Mouse (Mus musculus) heart, postnatal 36 days (tissue): ENCODE data around the gene Gm45233. TPM values are rescaled to one million over a fixed set of nuclear protein-coding genes. Genes with fewer than 3 reads are reported as not detected.
"Not testable (repeated sequence)": the region's sequence is repeated elsewhere in the genome, so short reads cannot be mapped to it uniquely, and the experiment has no call there.

Experiments used
- DNase-seq, 2 experiments: peaks; one replicate each; pipeline ENCODE4 v3.0.0; 2021 to 2022
- intact Hi-C: fragments of 180-260 bp; cut with DNase I; formaldehyde crosslinking; loops from one replicate; pipeline ENCODE4 v1.15.1; 2025
- total RNA-seq, 2 experiments: library from RNA; stranded (reverse); gene quantifications; 2 replicates each; pipeline ENCODE4 v1.2.3; 2021

Gene Gm45233
- total RNA-seq, result under 1 TPM in 1 of 2 experiments, not detected in 1; 0.70 TPM

DNA sequence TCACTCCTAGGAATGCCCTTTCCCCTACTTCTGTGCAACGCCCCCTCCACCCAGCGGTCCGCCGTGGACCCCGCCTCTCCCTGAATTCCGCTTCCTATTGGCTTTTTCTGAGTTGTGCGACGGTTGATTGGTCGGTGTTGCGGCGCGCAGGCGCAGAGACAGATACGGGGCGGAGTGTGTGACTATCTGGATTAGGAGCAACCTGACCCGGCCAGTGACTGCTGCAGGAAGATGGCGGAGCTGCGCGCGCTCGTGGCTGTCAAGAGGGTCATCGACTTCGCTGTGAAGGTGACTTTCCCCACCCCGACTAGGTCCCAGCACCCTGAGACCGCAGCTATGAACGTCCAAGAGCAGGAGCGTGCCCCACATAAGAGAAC, at the start of gene Gm45233, which contains the start of gene Etfb:
Gene Gm45233 (plus strand): TSS at position 212 of the 377 bp plus-strand sequence.
Gene Etfb (plus strand): TSS at position 167 of the 377 bp plus-strand sequence.
- DNase-seq, result peak; percentile 90 to 92
- intact Hi-C loops, result loop anchor here (5.0 kb wide), 2 partner anchors 137 to 803 kb away; partner anchors contain the start of genes 1700028J19Rik and 2410002F23Rik

DNA sequence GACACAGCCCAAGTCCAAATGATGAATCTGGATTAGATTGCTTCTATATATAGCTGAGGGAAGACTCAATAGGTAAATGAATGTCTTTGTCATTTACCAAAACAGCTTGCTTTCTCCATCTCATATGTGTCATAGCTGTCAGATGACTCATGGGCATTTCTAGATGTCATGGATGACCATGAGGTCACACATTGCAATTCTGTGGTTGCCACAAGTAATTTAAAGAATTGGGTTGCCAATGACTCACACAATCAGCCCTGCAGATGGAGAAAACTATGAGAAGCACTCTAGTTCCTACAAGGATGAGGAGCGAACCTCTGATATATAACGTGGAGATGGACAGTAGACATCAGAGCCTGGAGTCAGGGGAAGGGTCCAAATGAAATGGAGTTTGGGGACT, 44.4 kb upstream of the Gm45233 start:
- intact Hi-C loops, result no loop called here

DNA sequence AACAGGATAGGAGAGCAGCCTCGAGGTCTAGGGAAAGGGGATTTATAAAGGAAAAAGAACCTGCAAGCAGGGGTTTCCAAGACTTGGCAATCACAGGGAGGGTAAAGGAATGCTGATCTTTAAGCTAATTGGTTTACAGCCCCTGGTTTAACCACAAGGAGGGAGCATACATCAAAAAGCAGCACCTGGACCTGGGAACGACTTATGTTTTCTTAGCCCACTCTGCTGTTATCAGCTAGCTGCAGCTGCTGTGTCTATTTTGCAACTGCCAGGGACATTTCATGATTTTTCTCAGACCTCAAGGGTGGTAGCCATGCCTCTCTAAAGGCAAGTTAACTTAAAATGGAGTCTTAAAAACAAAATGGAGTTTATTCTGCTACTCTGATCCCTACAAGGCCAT, 41.2 kb upstream of the Gm45233 start:
- intact Hi-C loops, result no loop called here
- no peak for DNase-seq

More for the DNA sequence above, 44.4 kb upstream of the Gm45233 start:
- DNase-seq, result no peak

DNA sequence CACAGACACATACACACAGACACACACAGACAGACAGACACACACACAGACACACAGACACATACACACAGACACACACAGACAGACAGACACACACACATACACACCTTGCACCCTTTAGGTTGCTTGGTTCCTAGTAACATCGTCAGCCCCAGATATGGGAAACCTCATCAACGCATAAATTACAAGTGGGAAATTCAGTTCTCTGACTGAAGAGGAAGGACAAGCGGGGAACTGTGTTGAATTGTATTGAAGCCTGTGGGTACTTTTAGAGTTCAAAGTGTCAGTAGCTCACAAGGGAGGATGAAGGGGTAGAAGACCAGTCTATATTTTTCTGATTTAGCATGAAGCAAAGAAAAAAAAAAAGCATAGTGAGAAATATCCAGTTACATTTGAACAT, 36.4 kb upstream of the Gm45233 start:
- intact Hi-C loops, result no loop called here
- no peak for DNase-seq

DNA sequence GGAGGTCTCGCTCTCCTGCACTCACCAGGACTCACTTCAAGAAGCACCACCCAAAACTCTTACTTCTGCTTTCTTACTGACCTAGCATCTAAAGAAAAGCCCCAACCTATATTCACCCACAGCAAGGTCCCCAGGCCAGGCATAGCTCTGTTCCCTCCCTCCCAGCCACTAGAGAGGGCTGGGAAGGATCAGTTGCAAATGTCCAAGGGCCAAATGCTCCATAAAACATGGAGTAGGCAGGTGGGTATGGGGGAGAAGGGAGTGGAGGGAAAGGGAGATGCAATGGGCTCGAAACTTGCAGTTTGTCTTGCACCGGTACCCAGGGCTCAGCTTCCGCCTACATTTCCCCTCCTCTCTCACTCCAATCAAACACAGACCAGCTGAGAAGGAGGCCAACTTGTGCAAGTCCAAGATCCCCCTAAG, 35.8 kb upstream of the Gm45233 start, which contains the start of gene Siglecg:
Gene Siglecg (plus strand): TSS at position 74 of the 423 bp plus-strand sequence.
- intact Hi-C loops, result no loop called here
- no peak for DNase-seq

DNA sequence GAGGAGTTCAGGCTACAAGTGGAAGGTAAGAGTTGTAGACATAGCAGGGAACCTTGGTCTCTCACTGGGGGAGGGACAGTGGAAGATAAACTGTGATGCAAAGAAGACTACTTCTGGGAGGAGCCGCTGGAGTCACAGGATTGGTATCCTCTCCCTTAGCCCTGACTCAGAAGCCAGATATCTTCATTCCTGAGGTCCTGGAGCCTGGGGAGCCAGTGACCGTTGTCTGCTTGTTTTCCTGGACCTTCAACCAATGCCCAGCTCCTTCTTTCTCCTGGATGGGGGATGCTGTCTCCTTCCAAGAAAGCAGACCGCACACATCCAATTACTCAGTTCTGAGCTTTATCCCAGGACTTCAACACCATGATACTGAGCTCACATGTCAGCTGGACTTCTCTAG, 34.8 kb upstream of the Gm45233 start:
- no peak for DNase-seq

DNA sequence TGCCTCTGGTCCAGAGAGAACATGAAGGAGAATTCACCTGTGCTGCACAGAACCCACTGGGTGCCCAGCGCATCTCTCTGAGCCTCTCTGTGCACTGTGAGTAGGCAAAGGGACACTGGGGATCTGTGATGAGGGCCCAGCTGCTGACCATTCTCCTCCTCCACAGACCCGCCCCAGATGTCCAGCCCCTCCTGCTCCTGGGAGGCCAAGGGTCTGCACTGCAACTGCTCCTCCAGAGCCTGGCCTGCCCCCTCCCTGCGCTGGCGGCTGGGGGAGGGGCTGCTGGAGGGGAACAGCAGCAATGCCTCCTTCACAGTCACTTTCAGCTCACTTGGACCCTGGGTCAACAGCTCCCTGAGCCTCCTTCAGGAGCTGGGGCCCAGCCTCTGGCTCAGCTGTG, 32.2 kb upstream of the Gm45233 start:
- intact Hi-C loops, result not testable (repeated sequence)

More for the DNA sequence above, 34.8 kb upstream of the Gm45233 start:
- intact Hi-C loops, result no loop called here

DNA sequence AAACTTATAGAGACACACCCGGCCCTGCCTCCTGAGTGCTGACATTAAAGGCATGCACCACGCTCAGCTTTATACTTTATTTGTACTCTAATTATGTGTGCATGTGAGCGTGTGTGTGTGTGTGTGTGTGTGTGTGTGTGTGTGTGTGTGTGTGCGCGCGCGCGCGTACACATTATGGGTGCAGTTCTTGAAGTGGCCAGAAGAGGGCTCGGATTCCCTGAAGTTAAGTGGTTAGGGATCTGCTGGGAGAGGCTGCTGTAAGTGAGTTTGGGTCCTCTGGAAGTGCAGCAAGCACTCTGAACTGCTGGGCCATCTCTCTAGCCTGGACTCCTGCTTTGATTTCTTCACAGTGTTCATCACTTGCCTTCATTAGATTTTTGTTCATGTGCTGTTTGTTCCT, 26.6 kb upstream of the Gm45233 start:
- no peak for DNase-seq
- intact Hi-C loops, result no loop called here

More for the DNA sequence above, 32.2 kb upstream of the Gm45233 start:
- DNase-seq, result not testable (repeated sequence)

DNA sequence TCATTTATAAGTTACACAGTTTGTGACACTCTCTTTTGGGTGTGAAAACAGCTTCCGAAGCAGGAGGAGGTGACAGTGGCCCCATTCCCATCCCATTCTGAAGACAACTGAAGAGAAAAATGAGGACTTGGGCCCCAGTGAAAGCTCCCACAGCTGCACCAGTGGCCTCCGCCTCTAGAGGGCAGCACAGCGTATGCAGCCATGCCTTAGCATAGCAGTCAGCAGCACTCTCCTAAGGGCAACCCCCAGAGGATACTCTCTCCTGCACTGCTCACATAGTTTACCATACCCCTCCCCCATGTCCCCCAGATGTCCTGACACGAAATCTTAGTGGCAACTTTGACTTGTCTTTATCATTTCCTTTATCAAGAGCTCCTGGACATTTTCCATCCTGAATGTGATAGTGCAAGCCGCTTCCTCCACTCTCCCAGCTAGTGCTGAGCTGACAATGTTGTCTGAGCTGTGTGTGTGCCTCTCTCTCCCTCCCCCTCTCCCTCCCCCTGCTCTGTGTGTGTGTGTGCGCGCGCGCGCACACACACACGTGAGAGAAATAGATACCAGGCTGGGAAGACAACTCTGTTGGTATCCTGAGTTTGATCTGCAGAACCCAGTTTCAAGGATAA, 20.8 kb upstream of the Gm45233 start:
- DNase-seq, result peak; percentile 85 to 91
- intact Hi-C loops, result loop anchor here (1.0 kb wide), 1 partner anchor 43 kb away; no protein-coding TSS in a partner anchor

DNA sequence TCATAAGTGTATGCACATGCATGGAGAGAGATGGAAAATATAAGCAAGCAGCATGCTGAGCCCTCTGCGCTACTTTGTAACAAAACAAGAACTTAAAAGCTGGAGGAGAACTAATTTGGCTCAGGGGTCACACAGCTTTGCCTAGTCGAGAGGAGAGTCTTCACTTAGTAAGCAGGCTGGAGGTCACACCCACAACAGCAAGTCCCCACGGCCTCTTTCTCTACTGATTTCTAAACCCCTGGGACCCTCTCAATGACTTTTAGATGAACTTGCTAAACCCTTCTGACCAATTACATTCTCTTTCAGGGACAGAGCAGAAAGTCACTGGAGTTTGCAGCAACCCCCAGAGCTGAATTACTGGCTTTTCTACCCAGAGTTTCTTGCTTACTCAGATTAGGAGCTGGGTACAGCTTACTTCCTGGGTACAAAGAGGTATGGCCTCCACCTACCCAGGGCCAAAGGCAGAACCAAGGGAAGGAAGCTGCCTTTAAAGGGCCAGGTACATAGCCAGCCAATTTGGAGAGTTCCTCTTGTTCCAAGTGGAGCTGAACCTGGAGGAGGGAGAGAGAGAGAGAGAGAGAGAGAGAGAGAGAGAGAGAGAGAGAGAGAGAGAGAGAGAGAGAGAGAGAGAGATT, 19.8 kb upstream of the Gm45233 start:
- DNase-seq, result no peak
- intact Hi-C loops, result loop anchor here (1.0 kb wide), 1 partner anchor 42 kb away; no protein-coding TSS in a partner anchor

DNA sequence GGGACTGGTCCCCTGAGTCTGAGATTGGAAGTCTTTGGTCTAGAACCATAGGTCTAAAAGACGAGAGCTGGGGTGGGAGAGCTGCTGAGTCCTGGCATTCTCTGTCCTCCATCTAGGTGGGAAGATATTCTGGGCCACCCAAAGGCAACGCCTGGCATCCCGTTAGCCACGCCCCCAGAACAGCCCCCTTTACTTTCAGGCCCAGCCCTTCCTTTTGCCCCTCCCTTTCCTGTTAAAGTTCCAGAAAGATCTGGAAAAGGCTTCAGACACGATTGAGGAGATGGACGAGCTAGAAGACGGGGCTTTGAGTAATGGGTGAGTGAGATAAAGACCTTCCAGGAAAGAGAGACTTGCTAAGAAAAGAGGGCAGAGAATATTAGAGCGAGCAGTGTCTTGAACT, 16.5 kb upstream of the Gm45233 start, which contains the start of gene Lim2:
Gene Lim2 (plus strand): TSS at position 265 of the 400 bp plus-strand sequence.
- intact Hi-C loops, result no loop called here
- DNase-seq, result no peak

DNA sequence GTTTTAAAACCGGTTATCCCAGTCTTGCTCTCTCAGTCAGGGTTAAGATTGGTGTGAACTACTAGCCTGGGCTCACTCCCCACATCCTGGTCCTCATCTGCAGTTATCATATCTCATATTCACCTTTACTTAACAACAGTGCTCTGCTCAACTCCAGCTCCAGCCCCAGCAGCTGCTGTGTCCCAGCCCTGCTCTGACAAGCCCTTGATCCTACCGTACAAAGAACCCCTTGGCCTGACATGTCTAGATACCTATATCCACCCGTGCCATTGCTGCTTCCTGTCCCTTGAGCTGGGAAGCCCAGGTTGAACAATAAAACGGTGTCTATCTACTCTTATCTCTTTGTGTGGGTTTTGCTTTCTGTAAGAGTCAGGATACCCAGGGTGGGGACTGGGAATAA, 14.4 kb upstream of the Gm45233 start:
- intact Hi-C loops, result no loop called here
- no peak for DNase-seq

DNA sequence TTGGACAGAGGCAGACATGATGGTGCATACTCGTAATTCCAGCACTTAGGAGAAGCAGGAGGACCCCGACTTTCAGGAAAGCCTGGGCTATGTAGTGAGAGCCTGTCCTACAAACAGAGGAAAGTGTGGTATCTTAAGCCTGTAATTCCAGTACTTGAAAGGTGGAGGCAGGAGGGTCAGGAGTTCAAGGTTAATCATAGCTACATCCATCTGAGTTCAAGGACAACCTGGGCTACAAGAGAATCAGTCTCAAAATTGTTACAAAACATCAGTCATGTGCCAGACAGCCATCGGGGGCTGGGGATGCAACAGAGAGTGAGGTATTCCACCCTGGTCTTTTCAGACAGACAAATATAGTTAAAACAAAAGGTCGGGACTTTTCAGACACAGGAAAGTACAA, 11.0 kb upstream of the Gm45233 start:
- intact Hi-C loops, result no loop called here
- DNase-seq, result no peak

DNA sequence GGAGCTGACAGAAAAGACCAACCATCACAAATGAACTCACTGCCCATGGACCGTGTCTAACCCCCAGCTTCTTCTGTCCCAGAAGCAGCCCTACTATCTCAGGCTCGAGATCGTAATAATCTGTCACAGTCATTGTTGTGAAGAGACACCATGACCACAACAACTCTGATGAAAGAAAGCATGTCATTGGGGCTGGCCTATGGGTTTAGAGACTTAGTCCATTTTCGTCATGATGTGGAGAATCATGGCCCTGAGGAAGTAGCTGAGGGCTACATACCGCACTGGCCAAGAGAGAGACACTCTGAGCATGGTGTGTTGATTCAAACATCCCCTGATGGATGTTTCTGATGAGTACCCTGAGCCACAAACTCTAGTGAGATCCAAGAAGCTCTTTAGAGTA, 9.3 kb upstream of the Gm45233 start:
- intact Hi-C loops, result no loop called here
- DNase-seq, result no peak

DNA sequence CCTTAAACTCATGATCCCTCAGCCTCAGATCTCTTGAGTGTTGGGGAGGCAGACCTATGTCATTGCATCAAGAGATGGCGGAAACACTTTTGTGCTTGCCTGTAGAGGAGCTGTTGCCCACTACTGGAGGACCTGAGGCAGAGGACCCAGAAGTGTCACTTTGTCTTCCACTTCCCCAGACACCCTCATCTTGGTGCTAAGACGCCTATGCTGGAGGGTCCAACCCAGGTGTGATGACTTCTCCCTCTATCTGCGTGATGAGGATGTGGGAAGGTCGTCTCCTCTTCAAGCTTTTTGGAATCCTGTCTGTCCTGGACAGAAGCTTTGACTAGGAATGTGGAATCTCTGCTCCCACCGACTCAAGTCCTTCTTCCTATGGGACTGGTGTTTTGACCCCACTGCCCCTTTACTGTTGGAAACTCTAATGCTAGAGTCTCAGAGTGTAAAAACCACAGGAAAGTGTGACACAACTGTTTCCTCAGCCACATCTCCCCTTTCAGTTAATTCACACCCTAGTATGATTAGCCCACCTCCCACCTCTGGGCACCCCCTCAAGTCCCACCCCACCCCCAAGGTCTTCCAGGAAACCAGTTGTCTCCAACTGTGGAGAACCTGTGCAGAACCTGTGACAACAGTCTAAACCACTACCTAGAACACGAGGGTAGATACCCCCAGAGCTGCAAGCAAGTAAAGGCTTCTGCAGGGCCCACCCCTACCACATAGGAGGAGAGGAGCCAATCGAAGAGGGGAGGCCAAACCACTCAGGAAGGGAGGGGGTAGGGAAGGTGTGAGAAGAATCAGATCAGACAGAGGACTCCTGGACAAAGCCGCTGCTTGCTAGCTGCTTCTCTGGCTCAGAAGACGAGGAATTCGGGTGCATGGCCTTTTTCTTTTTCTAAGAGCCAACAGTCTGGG, 7.3 kb upstream of the Gm45233 start, which contains the start of gene Nkg7:
Gene Nkg7 (plus strand): TSS at position 733 of the 915 bp plus-strand sequence.
- no peak for DNase-seq
- intact Hi-C loops, result no loop called here

DNA sequence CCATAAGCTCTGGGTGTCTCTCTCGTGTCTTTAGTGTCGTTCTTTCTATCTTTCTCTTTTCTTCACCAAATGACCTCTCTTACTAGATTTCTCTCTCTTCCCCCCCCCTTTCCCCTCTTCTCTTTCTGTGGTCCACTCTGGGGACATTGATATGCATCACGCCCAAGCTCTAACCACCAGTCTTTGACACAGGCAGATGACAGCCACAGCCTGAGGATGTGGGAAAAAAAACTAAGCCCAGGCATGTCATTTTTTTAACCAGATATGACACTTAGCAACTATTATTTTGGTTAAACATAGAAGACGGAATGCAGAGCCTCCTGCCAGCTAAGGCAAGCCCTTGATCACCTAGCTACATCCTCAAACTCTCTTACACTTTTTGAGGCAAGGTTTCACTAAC, 5.3 kb upstream of the Gm45233 start:
- DNase-seq, result no peak
- intact Hi-C loops, result no loop called here

DNA sequence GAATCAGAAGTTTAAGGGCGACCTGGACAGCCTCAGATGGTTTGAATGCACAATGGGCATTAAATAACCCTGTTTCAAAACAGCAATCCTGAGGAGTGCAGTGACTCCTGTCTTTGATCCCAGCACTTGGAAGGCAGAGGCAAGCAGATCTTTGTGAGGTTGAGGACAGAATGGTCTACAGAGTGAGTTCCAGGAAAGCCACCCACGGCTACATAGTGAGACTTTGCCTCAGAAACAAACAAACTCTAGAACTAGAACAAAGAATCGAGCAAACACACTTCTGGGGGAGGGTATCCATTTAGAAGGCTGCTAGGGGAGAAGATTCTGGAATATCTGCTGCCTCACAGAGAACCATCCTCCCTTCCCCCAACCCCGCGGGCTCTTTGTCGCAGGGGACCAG, 3.4 kb upstream of the Gm45233 start, which contains the start of gene Cldnd2:
Gene Cldnd2 (plus strand): TSS at position 301 of the 400 bp plus-strand sequence.
- intact Hi-C loops, result loop anchor here (5.0 kb wide), 2 partner anchors 133 to 807 kb away; partner anchors contain the start of genes 1700028J19Rik and 2410002F23Rik
- DNase-seq, result no peak

DNA sequence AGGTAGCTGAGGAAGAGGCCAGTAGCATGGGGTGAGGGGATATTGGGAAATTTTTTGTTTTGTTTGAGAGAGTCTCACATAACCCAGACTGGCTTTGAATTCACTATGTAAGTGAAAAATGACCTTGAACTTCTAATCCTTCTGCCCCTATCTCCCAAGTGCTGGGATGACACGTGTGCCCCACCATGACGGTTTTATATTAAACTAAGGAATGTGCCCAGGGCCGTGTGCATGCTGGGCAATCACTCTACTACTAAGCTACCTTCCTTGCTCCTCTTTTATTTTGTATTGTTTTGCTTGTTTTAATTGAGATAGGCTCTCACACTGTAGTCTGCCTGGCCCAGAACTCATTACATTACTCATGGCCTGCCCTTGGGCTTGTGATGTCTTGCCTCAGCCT, 2.9 kb upstream of the Gm45233 start:
- no peak for DNase-seq
- intact Hi-C loops, result loop anchor here (5.0 kb wide), 2 partner anchors 134 to 806 kb away; partner anchors contain the start of genes 1700028J19Rik and 2410002F23Rik

DNA sequence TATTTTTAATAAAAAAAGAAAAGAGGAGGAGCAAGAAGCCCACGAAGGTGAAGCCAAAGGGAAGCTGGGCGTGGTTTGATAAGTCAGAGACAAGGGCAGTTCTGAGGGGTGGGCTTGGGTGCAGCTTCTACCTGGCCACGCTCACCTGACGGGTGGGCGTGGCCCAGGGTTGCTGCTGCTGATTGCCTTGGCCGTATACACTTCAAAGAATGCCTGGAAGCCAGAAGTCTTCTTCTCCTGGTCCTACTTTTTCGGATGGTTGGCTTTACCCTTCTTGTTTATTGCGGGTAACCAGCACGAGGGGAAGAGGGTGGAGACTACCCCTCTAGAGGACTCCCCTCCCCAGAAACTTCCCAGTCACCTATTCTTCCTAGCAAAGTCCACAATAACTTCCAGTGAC, 1.2 kb upstream of the Gm45233 start:
- intact Hi-C loops, result loop anchor here (5.0 kb wide), 2 partner anchors 135 to 805 kb away; partner anchors contain the start of genes 1700028J19Rik and 2410002F23Rik
- DNase-seq, result no peak
